Mouse (Mus musculus) midbrain, embryonic 15.5 days (tissue): ENCODE measurements around the gene Ralgps2. TPM values are rescaled to one million over a fixed set of nuclear protein-coding genes. Genes with fewer than 3 reads are reported as not detected.

Source experiments
- ATAC-seq: fragments of 200-750 bp; cut with Nextera tagmentation; replicated peaks from 2 replicates; pipeline ENCODE4 v1.8.0; 2017; ENCODE audit warnings: moderate TSS enrichment
- H3K27ac ChIP-seq: fragments of 300-500 bp; sonication (generic); 2 replicates; pipeline ENCODE4 v1.5.1; 2015; ENCODE audit warnings: mild to moderate bottlenecking, inconsistent platforms
- H3K27me3 ChIP-seq: fragments of 300-500 bp; sonication (generic); replicated peaks from 2 replicates; pipeline ENCODE4 v1.6.1; 2015; ENCODE audit warnings: inconsistent platforms
- H3K36me3 ChIP-seq: fragments of 300-500 bp; sonication (generic); replicated peaks from 2 replicates; pipeline ENCODE4 v1.6.1; 2015; ENCODE audit warnings: inconsistent platforms
- H3K4me1 ChIP-seq: fragments of 300-500 bp; sonication (generic); 2 replicates; pipeline ENCODE4 v1.6.1; 2015; ENCODE audit warnings: inconsistent platforms
- H3K4me2 ChIP-seq: fragments of 300-500 bp; sonication (generic); 2 replicates; pipeline ENCODE4 v1.6.1; 2015; ENCODE audit warnings: inconsistent platforms, mild to moderate bottlenecking, moderate library complexity
- H3K4me3 ChIP-seq: fragments of 300-500 bp; sonication (generic); 2 replicates; pipeline ENCODE4 v1.5.1; 2015; ENCODE audit warnings: mild to moderate bottlenecking, inconsistent platforms
- H3K9ac ChIP-seq: fragments of 300-500 bp; sonication (generic); 2 replicates; pipeline ENCODE4 v1.6.1; 2015; ENCODE audit warnings: mild to moderate bottlenecking, inconsistent platforms
- H3K9me3 ChIP-seq: fragments of 300-500 bp; sonication (generic); 2 replicates; pipeline ENCODE4 v1.6.1; 2016; ENCODE audit warnings: inconsistent platforms
- WGBS: fragments of 180-500 bp; shearing (Covaris S2); methylation state at CpG from one replicate; pipeline ENCODE4 v1.1.7; 2015; ENCODE audit warnings: mixed read lengths; 5-methylcytosine and 5-hydroxymethylcytosine counted together
- polyA plus RNA-seq: library from polyadenylated mRNA; unstranded; fragments of >200 nt; fragmentation: Nextera tagmentation; extraction: Ambion mirVana; gene quantifications from 2 replicates; pipeline ENCODE4 v1.2.1, GENCODE M21; 2015

Gene Ralgps2
- polyA plus RNA-seq, 1 experiment from 2014 or later, result 104 TPM

- Histone ChIP-seq H3K4me2 (no peak overlapping the region), H3K4me1 (no peaks in the 10 kb centered on the region), H3K27me3 (no peaks in the 10 kb centered on the region), H3K36me3 (peaks cover 4% of the 10 kb centered on the region; the same call in 1 of the 2 replicates), H3K27ac (no peak overlapping the region), H3K4me3 (no peak overlapping the region), H3K9me3 (no peaks in the 10 kb centered on the region), H3K9ac (no peak overlapping the region)
- 91% methylated on average over 5 of the region's 5 CpGs for WGBS
- ATAC-seq, result no peak
Observed at GRCm38 (mm10) chr1:156870028-156870427, 69.4 kb downstream of the Ralgps2 start.

GRCm38 (mm10) chr1:156864240-156864639 lies 75.2 kb downstream of the Ralgps2 start:
- H3K27me3 ChIP-seq, result no peaks in the 10 kb centered on the region
- 47% methylated on average over 3 of the region's 3 CpGs for whole genome bisulfite sequencing
- no peaks in the 10 kb centered on the region for H3K9me3 ChIP-seq
- H3K36me3 ChIP-seq, result no peaks in the 10 kb centered on the region
- H3K4me3 ChIP-seq, result no peak overlapping the region
- no peaks in the 10 kb centered on the region for H3K4me1 ChIP-seq
- ATAC-seq, result no peak
- H3K9ac ChIP-seq, result no peak overlapping the region
- no peak overlapping the region for H3K4me2 ChIP-seq
- H3K27ac ChIP-seq, result peak overlapping the region; percentile 55; the same call in 1 of the 2 replicates

GRCm38 (mm10) chr1:156863726-156864125 lies 75.7 kb downstream of the Ralgps2 start:
- H3K4me2 ChIP-seq, result no peak overlapping the region
- peak overlapping the region; percentile 55; the same call in 1 of the 2 replicates for H3K27ac ChIP-seq
- H3K4me3 ChIP-seq, result no peak overlapping the region
- no peaks in the 10 kb centered on the region for H3K36me3 ChIP-seq
- no peaks in the 10 kb centered on the region for H3K27me3 ChIP-seq
- H3K9ac ChIP-seq, result no peak overlapping the region
- 67% methylated on average over 3 of the region's 3 CpGs for WGBS
- H3K9me3 ChIP-seq, result no peaks in the 10 kb centered on the region
- no peak for ATAC-seq
- no peaks in the 10 kb centered on the region for H3K4me1 ChIP-seq

- Histone ChIP-seq H3K9ac (no peak overlapping the region), H3K4me1 (no peaks in the 10 kb centered on the region), H3K36me3 (no peaks in the 10 kb centered on the region), H3K27me3 (no peaks in the 10 kb centered on the region), H3K27ac (no peak overlapping the region), H3K4me3 (no peak overlapping the region), H3K4me2 (no peak overlapping the region), H3K9me3 (no peaks in the 10 kb centered on the region)
- WGBS, result 59% methylated on average over 4 of the region's 4 CpGs
- ATAC-seq, result no peak
Observed at GRCm38 (mm10) chr1:156861475-156862043, 77.9 kb downstream of the Ralgps2 start.

GRCm38 (mm10) chr1:156860266-156860665 lies 79.2 kb downstream of the Ralgps2 start:
- Histone ChIP-seq H3K27me3 (no peaks in the 10 kb centered on the region), H3K9me3 (no peaks in the 10 kb centered on the region), H3K4me1 (no peaks in the 10 kb centered on the region), H3K9ac (no peak overlapping the region), H3K4me2 (no peak overlapping the region), H3K4me3 (no peak overlapping the region), H3K27ac (no peak overlapping the region), H3K36me3 (no peaks in the 10 kb centered on the region)
- 90% methylated on average over 8 of the region's 8 CpGs for WGBS
- no peak for ATAC-seq

GRCm38 (mm10) chr1:156859711-156860250 lies 79.6 kb downstream of the Ralgps2 start:
- WGBS, result 87% methylated on average over 2 of the region's 2 CpGs

GRCm38 (mm10) chr1:156859156-156859555 lies 80.3 kb downstream of the Ralgps2 start:
- WGBS, result 94% methylated on average over 2 of the region's 2 CpGs
- H3K4me1 ChIP-seq, result no peaks in the 10 kb centered on the region
- ATAC-seq, result no peak

More at GRCm38 (mm10) chr1:156859711-156860250, 79.6 kb downstream of the Ralgps2 start:
- Histone ChIP-seq H3K9ac (no peak overlapping the region), H3K27me3 (no peaks in the 10 kb centered on the region), H3K4me2 (no peak overlapping the region), H3K9me3 (no peaks in the 10 kb centered on the region), H3K4me3 (no peak overlapping the region), H3K36me3 (no peaks in the 10 kb centered on the region), H3K4me1 (no peaks in the 10 kb centered on the region), H3K27ac (no peak overlapping the region)
- no peak for ATAC-seq

GRCm38 (mm10) chr1:156856666-156857065 lies 82.8 kb downstream of the Ralgps2 start:
- no peak for ATAC-seq
- Histone ChIP-seq H3K9ac (no peak overlapping the region), H3K36me3 (no peaks in the 10 kb centered on the region), H3K4me1 (no peaks in the 10 kb centered on the region), H3K4me3 (no peak overlapping the region), H3K27me3 (no peaks in the 10 kb centered on the region), H3K27ac (no peak overlapping the region), H3K9me3 (no peaks in the 10 kb centered on the region), H3K4me2 (no peak overlapping the region)
- WGBS, result 62% methylated on average over 2 of the region's 2 CpGs

More at GRCm38 (mm10) chr1:156859156-156859555, 80.3 kb downstream of the Ralgps2 start:
- no peaks in the 10 kb centered on the region for H3K36me3 ChIP-seq
- H3K27ac ChIP-seq, result no peak overlapping the region
- no peaks in the 10 kb centered on the region for H3K9me3 ChIP-seq
- no peak overlapping the region for H3K4me2 ChIP-seq
- no peak overlapping the region for H3K9ac ChIP-seq
- no peaks in the 10 kb centered on the region for H3K27me3 ChIP-seq
- no peak overlapping the region for H3K4me3 ChIP-seq

GRCm38 (mm10) chr1:156854558-156854957 lies 84.9 kb downstream of the Ralgps2 start:
- 94% methylated on average over 4 of the region's 4 CpGs for WGBS
- Histone ChIP-seq H3K9me3 (no peaks in the 10 kb centered on the region), H3K27me3 (no peaks in the 10 kb centered on the region), H3K36me3 (no peaks in the 10 kb centered on the region), H3K4me3 (no peak overlapping the region), H3K4me1 (no peaks in the 10 kb centered on the region), H3K4me2 (no peak overlapping the region), H3K27ac (no peak overlapping the region), H3K9ac (no peak overlapping the region)
- ATAC-seq, result no peak

GRCm38 (mm10) chr1:156852872-156853271 lies 86.6 kb downstream of the Ralgps2 start:
- no peaks in the 10 kb centered on the region for H3K9me3 ChIP-seq
- H3K27me3 ChIP-seq, result no peaks in the 10 kb centered on the region
- no peaks in the 10 kb centered on the region for H3K4me1 ChIP-seq
- no peak overlapping the region for H3K27ac ChIP-seq
- no peak for ATAC-seq
- no peaks in the 10 kb centered on the region for H3K36me3 ChIP-seq
- WGBS, result 83% methylated on average over 5 of the region's 5 CpGs
- H3K4me2 ChIP-seq, result no peak overlapping the region
- no peak overlapping the region for H3K9ac ChIP-seq
- H3K4me3 ChIP-seq, result no peak overlapping the region

GRCm38 (mm10) chr1:156852409-156852808 lies 87.0 kb downstream of the Ralgps2 start:
- Histone ChIP-seq H3K27ac (no peak overlapping the region), H3K36me3 (no peaks in the 10 kb centered on the region), H3K4me2 (no peak overlapping the region), H3K9me3 (no peaks in the 10 kb centered on the region), H3K4me1 (no peaks in the 10 kb centered on the region), H3K4me3 (no peak overlapping the region), H3K27me3 (no peaks in the 10 kb centered on the region), H3K9ac (no peak overlapping the region)
- 86% methylated on average over 9 of the region's 9 CpGs for WGBS
- no peak for ATAC-seq

GRCm38 (mm10) chr1:156847098-156847497 lies 92.3 kb downstream of the Ralgps2 start:
- Histone ChIP-seq H3K4me3 (no peak overlapping the region), H3K4me2 (no peak overlapping the region), H3K4me1 (no peaks in the 10 kb centered on the region), H3K9me3 (no peaks in the 10 kb centered on the region), H3K27me3 (no peaks in the 10 kb centered on the region), H3K27ac (no peak overlapping the region), H3K9ac (no peak overlapping the region), H3K36me3 (no peaks in the 10 kb centered on the region)
- WGBS, result 92% methylated on average over 4 of the region's 4 CpGs
- ATAC-seq, result no peak
